18 mouse cellular contexts compared by ENCODE assay signal in genomic region chr5:61155390-61156225, GRCm38 (mm10).
DNase-seq lines count a peak whose midpoint lies in the region; ATAC-seq and TF ChIP-seq lines count a peak whose summit lies in the region.
"Had no signal": no experiment of that assay in that cellular context is flagged by ENCODE, and none has a peak within 500 bp of the region (broad histone marks: within the 10 kb centered on the region; RNA-seq: fewer than 3 reads in every experiment).

No protein-coding gene starts in this region.

- no peaks in the 10 kb centered on the region for H3K36me3 ChIP-seq in lung, embryonic 14.5 days (ENCODE audit: insufficient read depth)
- H3K36me3 ChIP-seq in embryonic facial prominence, embryonic 13.5 days, result no peaks in the 10 kb centered on the region
- H3K36me3 ChIP-seq in intestine, embryonic 16.5 days (ENCODE audit: control insufficient read depth, insufficient read depth, low read length), result no peaks in the 10 kb centered on the region
- H3K36me3 ChIP-seq in stomach, embryonic 14.5 days (ENCODE audit: control insufficient read depth, insufficient read depth, low read length), result no peaks in the 10 kb centered on the region
- H3K36me3 ChIP-seq: forebrain, embryonic 10.5 days; heart, embryonic 13.5 days; neural tube, embryonic 13.5 days had no signal

- H3K4me2 ChIP-seq in lung, embryonic 14.5 days, result peak overlapping the region; percentile 31; the same call in 1 of the 2 replicates
- peak overlapping the region; percentile 24 for H3K4me2 ChIP-seq in embryonic facial prominence, embryonic 13.5 days
- H3K4me2 ChIP-seq in intestine, embryonic 16.5 days (ENCODE audit: low read depth, low read length), result no peak overlapping the region
- no peak overlapping the region for H3K4me2 ChIP-seq in stomach, embryonic 14.5 days (replicated peaks; ENCODE audit: low read depth, low read length)
- H3K4me2 ChIP-seq: heart, embryonic 13.5 days; hindbrain, embryonic 14.5 days; liver, embryonic 11.5 days; neural tube, embryonic 13.5 days had no signal

- no peaks in the 10 kb centered on the region for H3K9me3 ChIP-seq in lung, embryonic 14.5 days (ENCODE audit: low read depth, low read length)
- no peaks in the 10 kb centered on the region for H3K9me3 ChIP-seq in embryonic facial prominence, embryonic 13.5 days
- H3K9me3 ChIP-seq in intestine, embryonic 16.5 days (ENCODE audit: control insufficient read depth, low read length), result no peaks in the 10 kb centered on the region
- no peaks in the 10 kb centered on the region for H3K9me3 ChIP-seq in stomach, embryonic 14.5 days (ENCODE audit: control insufficient read depth, low read depth, low read length)
- H3K9me3 ChIP-seq: forebrain, embryonic 10.5 days; heart, embryonic 13.5 days; neural tube, embryonic 13.5 days had no signal

- no peaks in the 10 kb centered on the region for H3K27me3 ChIP-seq in lung, embryonic 14.5 days (ENCODE audit: insufficient read depth, low read length)
- no peaks in the 10 kb centered on the region for H3K27me3 ChIP-seq in embryonic facial prominence, embryonic 13.5 days
- H3K27me3 ChIP-seq in intestine, embryonic 16.5 days (replicated peaks; ENCODE audit: control insufficient read depth, insufficient read depth, low read length), result no peaks in the 10 kb centered on the region
- H3K27me3 ChIP-seq in stomach, embryonic 14.5 days (ENCODE audit: control insufficient read depth, insufficient read depth, low read length), result no peaks in the 10 kb centered on the region
- H3K27me3 ChIP-seq: heart, embryonic 13.5 days; neural tube, embryonic 13.5 days had no signal

- WGBS in lung, embryonic 14.5 days, result 45% methylated on average over 6 of the region's 6 CpGs
- WGBS in embryonic facial prominence, embryonic 13.5 days, result 58% methylated on average over 6 of the region's 6 CpGs
- WGBS in intestine, embryonic 16.5 days, result 67% methylated on average over 6 of the region's 6 CpGs
- 56% methylated on average over 6 of the region's 6 CpGs for WGBS in stomach, embryonic 14.5 days

- peaks cover 5% of the 10 kb centered on the region; the same call in 1 of the 2 replicates for H3K4me1 ChIP-seq in lung, embryonic 14.5 days (ENCODE audit: insufficient read depth)
- H3K4me1 ChIP-seq in embryonic facial prominence, embryonic 13.5 days, result no peaks in the 10 kb centered on the region
- H3K4me1 ChIP-seq in intestine, embryonic 16.5 days (ENCODE audit: control insufficient read depth, insufficient read depth, low read length), result no peaks in the 10 kb centered on the region
- no peaks in the 10 kb centered on the region for H3K4me1 ChIP-seq in stomach, embryonic 14.5 days (ENCODE audit: control insufficient read depth, insufficient read depth, low read length)
- H3K4me1 ChIP-seq: forebrain, embryonic 10.5 days; heart, embryonic 13.5 days; neural tube, embryonic 13.5 days had no signal

- no peak overlapping the region for H3K9ac ChIP-seq in lung, embryonic 14.5 days
- H3K9ac ChIP-seq in embryonic facial prominence, embryonic 13.5 days, result no peak overlapping the region
- no peak overlapping the region for H3K9ac ChIP-seq in intestine, embryonic 16.5 days (ENCODE audit: low read depth, low read length)
- H3K9ac ChIP-seq in stomach, embryonic 14.5 days (replicated peaks; ENCODE audit: low read depth, low read length), result no peak overlapping the region
- H3K9ac ChIP-seq: heart, embryonic 13.5 days; hindbrain, embryonic 14.5 days; neural tube, embryonic 13.5 days had no signal

- peak overlapping the region; percentile 42; the same call in 1 of the 2 replicates for H3K27ac ChIP-seq in lung, embryonic 14.5 days (ENCODE audit: low read depth)
- H3K27ac ChIP-seq in embryonic facial prominence, embryonic 13.5 days, result no peak overlapping the region
- H3K27ac ChIP-seq in intestine, embryonic 16.5 days (ENCODE audit: low read length), result 0 out of 2 replicates have a peak overlapping the region, but pooled peaks have one; percentile 5
- H3K27ac ChIP-seq in stomach, embryonic 14.5 days (ENCODE audit: low read length), result peak overlapping the region; percentile 40; the same call in 1 of the 2 replicates
- H3K27ac ChIP-seq: forebrain, embryonic 10.5 days; heart, embryonic 13.5 days; hindbrain, embryonic 14.5 days; layer of hippocampus, adult 2 months; neural tube, embryonic 13.5 days had no signal

- peak; percentile 66; the same call in 1 of the 2 replicates for ATAC-seq in lung, embryonic 14.5 days (ENCODE audit: insufficient read depth)
- ATAC-seq in embryonic facial prominence, embryonic 13.5 days (ENCODE audit: insufficient number of reproducible peaks, insufficient read depth, low FRiP score, low TSS enrichment, low read depth), result no peak
- no peak for ATAC-seq in intestine, embryonic 16.5 days
- ATAC-seq in stomach, embryonic 14.5 days (ENCODE audit: insufficient number of reproducible peaks, insufficient read depth, low FRiP score, low read depth), result no peak; the same call in 1 of the 2 replicates
- no peak for ATAC-seq in megakaryocyte, adult 5-6 weeks (ENCODE audit: poor library complexity, severe bottlenecking)

- no peak for TF ChIP-seq CTCF in lung, embryonic 14.5 days (IDR thresholded peaks at IDR 0.05; ENCODE audit: low read depth)

- no peak overlapping the region for H3K4me3 ChIP-seq in lung, embryonic 14.5 days (ENCODE audit: low read depth, low read length)
- no peak overlapping the region for H3K4me3 ChIP-seq in embryonic facial prominence, embryonic 13.5 days
- no peak overlapping the region for H3K4me3 ChIP-seq in intestine, embryonic 16.5 days (ENCODE audit: low read length)
- no peak overlapping the region for H3K4me3 ChIP-seq in stomach, embryonic 14.5 days (ENCODE audit: low read depth, low read length)
- H3K4me3 ChIP-seq: forebrain, embryonic 10.5 days; heart, embryonic 13.5 days; layer of hippocampus, adult 2 months; neural tube, embryonic 13.5 days had no signal

- peak; percentile 3 for DNase-seq in lung, embryonic 14.5 days
- DNase-seq in lung, postnatal 14 days, result no peak
- DNase-seq in embryo, embryonic 11 days, result no peak
- DNase-seq: cerebellum, adult 8-10 months; heart, adult 11 months; kidney, adult 18-20 months; lung, adult 18-20 months; spleen, adult 18-20 months had no signal

Comparison
In these comparisons a context has a peak if more than half of its experiments do, and no peak if none do; other contexts are left out.
1. H3K4me2 ChIP-seq: peak in lung, embryonic 14.5 days (single experiment) and embryonic facial prominence, embryonic 13.5 days (single experiment); none in intestine, embryonic 16.5 days (single experiment) and stomach, embryonic 14.5 days (single experiment).